Mouse (Mus musculus) lung, postnatal 0 days (tissue): Measurements from ENCODE around the gene Rpl3. TPM values are rescaled to one million over a fixed set of nuclear protein-coding genes. Genes with fewer than 3 reads are reported as not detected.

Source experiments
- ATAC-seq: fragments of 200-750 bp; cut with Nextera tagmentation; 2 replicates; pipeline ENCODE4 v1.8.0; 2017; ENCODE audit warnings: moderate library complexity
- DNase-seq: peaks from one replicate; pipeline ENCODE4 v3.0.0-alpha.2; 2016; ENCODE audit warnings: low spot score
- H3K27ac ChIP-seq: fragments of 300-500 bp; sonication (generic); 2 replicates; pipeline ENCODE4 v1.5.1; 2014; ENCODE audit warnings: antibody characterized with exemption, mild to moderate bottlenecking, low read length, mixed read lengths
- H3K27me3 ChIP-seq: fragments of 300-500 bp; sonication (generic); replicated peaks from 2 replicates; pipeline ENCODE4 v1.6.1; 2014; ENCODE audit warnings: low read length, mixed read lengths; ENCODE audit not compliant: insufficient read depth
- H3K36me3 ChIP-seq: fragments of 300-500 bp; sonication (generic); 2 replicates; pipeline ENCODE4 v1.6.1; 2014; ENCODE audit warnings: low read length, mixed read lengths; ENCODE audit not compliant: insufficient read depth
- H3K4me1 ChIP-seq: fragments of 300-500 bp; sonication (generic); 2 replicates; pipeline ENCODE4 v1.6.1; 2014; ENCODE audit warnings: antibody characterized with exemption, low read depth, low read length, mixed read lengths; ENCODE audit not compliant: insufficient read depth
- H3K4me2 ChIP-seq: fragments of 300-500 bp; sonication (generic); replicated peaks from 2 replicates; pipeline ENCODE4 v1.6.1; 2014; ENCODE audit warnings: low read depth, mild to moderate bottlenecking, low read length, moderate library complexity, mixed read lengths
- H3K4me3 ChIP-seq: fragments of 300-500 bp; sonication (generic); 2 replicates; pipeline ENCODE4 v1.5.1; 2014; ENCODE audit warnings: low read depth, low read length
- H3K9ac ChIP-seq: fragments of 300-500 bp; sonication (generic); replicated peaks from 2 replicates; pipeline ENCODE4 v1.6.1; 2014; ENCODE audit warnings: low read depth, mild to moderate bottlenecking
- H3K9me3 ChIP-seq: fragments of 300-500 bp; sonication (generic); 2 replicates; pipeline ENCODE4 v1.6.1; 2016; ENCODE audit warnings: low read length, mixed read lengths
- CTCF ChIP-seq: IDR thresholded peaks from 2 replicates; pipeline ENCODE4 v1.5.1; 2016; ENCODE audit warnings: antibody characterized with exemption, mild to moderate bottlenecking
- EP300 ChIP-seq: IDR thresholded peaks from 2 replicates; pipeline ENCODE4 v1.6.1; 2016; ENCODE audit warnings: antibody characterized with exemption, mild to moderate bottlenecking, control low read depth
- WGBS: fragments of 180-500 bp; shearing (Covaris S2); extraction: QIAGEN DNeasy Blood & Tissue Kit; methylation state at CpG from one replicate; pipeline ENCODE4 v1.1.7; 2014; 5-methylcytosine and 5-hydroxymethylcytosine counted together
- polyA plus RNA-seq: library from polyadenylated mRNA; unstranded; fragments of >200 nt; fragmentation: Nextera tagmentation; extraction: Ambion mirVana; gene quantifications from 2 replicates; pipeline ENCODE4 v1.2.1, GENCODE M21; 2015

Rpl3 gene
- polyA plus RNA-seq, 1 experiment from 2014 or later = 577 TPM

DNA sequence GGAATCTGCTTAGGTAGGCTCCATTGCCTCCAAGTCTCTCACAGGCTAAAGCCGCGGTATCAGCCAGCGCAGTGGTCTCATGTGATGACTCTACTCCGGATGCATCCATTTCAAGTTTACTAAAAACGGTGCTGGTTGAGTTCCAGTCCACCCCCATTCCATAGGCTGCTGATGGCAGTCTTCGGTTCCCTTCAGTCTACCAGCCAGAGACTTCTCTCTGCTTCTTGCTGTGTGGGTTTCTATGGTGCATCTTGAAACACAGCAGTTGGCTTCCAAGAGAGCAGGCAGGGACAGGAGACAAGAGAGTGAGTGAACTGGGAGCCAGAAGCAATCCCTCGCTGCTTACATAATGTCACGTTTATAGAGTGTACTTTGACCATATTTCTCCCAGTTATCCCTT lies 15.5 kb upstream of the Rpl3 start:
- no peaks in the 10 kb centered on the region for H3K4me1 ChIP-seq
- no peak overlapping the region for H3K4me2 ChIP-seq
- H3K27ac ChIP-seq = no peak overlapping the region
- WGBS = 92% methylated on average over 8 of the region's 8 CpGs
- DNase-seq (no peak), ATAC-seq (no peak)
- H3K9ac ChIP-seq = no peak overlapping the region
- H3K4me3 ChIP-seq = no peak overlapping the region
- no peaks in the 10 kb centered on the region for H3K9me3 ChIP-seq
- no peaks in the 10 kb centered on the region for H3K27me3 ChIP-seq
- no peak for TF ChIP-seq CTCF
- TF ChIP-seq EP300 = no peak
- no peaks in the 10 kb centered on the region for H3K36me3 ChIP-seq

- ATAC-seq (peak; percentile 57), DNase-seq (peak; percentile 33)
- Histone ChIP-seq H3K27me3 (no peaks in the 10 kb centered on the region), H3K27ac (no peak overlapping the region), H3K4me3 (no peak overlapping the region), H3K4me2 (no peak overlapping the region), H3K4me1 (no peaks in the 10 kb centered on the region), H3K9ac (no peak overlapping the region), H3K36me3 (no peaks in the 10 kb centered on the region), H3K9me3 (no peaks in the 10 kb centered on the region)
- TF ChIP-seq CTCF (peak; percentile 28; the same call in 1 of the 2 replicates), EP300 (no peak)
- 47% methylated on average over 12 of the region's 12 CpGs for WGBS
Observed at GRCm38 (mm10) chr15:80105490-80106410, 14.1 kb upstream of the Rpl3 start.

GRCm38 (mm10) chr15:80102495-80102894 lies 10.8 kb upstream of the Rpl3 start:
- Histone ChIP-seq H3K9ac (no peak overlapping the region), H3K27me3 (no peaks in the 10 kb centered on the region), H3K4me2 (no peak overlapping the region), H3K27ac (no peak overlapping the region), H3K9me3 (no peaks in the 10 kb centered on the region), H3K4me1 (0 out of 2 replicates have a peak, but pooled peaks cover 2% of the 10 kb centered on the region), H3K4me3 (no peak overlapping the region), H3K36me3 (no peaks in the 10 kb centered on the region)
- ATAC-seq (no peak), DNase-seq (no peak)
- TF ChIP-seq EP300 = no peak
- no peak for TF ChIP-seq CTCF
- WGBS = 76% methylated on average over 6 of the region's 6 CpGs

GRCm38 (mm10) chr15:80101503-80101902 lies 9.8 kb upstream of the Rpl3 start:
- no peak overlapping the region for H3K27ac ChIP-seq
- H3K27me3 ChIP-seq = no peaks in the 10 kb centered on the region
- DNase-seq (no peak), ATAC-seq (no peak)
- TF ChIP-seq EP300 = no peak
- TF ChIP-seq CTCF = no peak
- no peaks in the 10 kb centered on the region for H3K36me3 ChIP-seq
- H3K4me3 ChIP-seq = no peak overlapping the region
- no peak overlapping the region for H3K9ac ChIP-seq
- WGBS = 75% methylated on average over 6 of the region's 6 CpGs
- H3K9me3 ChIP-seq = no peaks in the 10 kb centered on the region
- H3K4me2 ChIP-seq = no peak overlapping the region
- 0 out of 2 replicates have a peak, but pooled peaks cover 2% of the 10 kb centered on the region for H3K4me1 ChIP-seq

- ATAC-seq (no peak), DNase-seq (no peak)
- Histone ChIP-seq H3K4me3 (no peak overlapping the region), H3K9ac (no peak overlapping the region), H3K4me2 (no peak overlapping the region), H3K4me1 (0 out of 2 replicates have a peak, but pooled peaks cover 2% of the 10 kb centered on the region), H3K27ac (no peak overlapping the region), H3K9me3 (no peaks in the 10 kb centered on the region), H3K27me3 (no peaks in the 10 kb centered on the region), H3K36me3 (no peaks in the 10 kb centered on the region)
- 80% methylated on average over 10 of the region's 10 CpGs for WGBS
- TF ChIP-seq CTCF (no peak), EP300 (no peak)
Observed at GRCm38 (mm10) chr15:80100871-80101270, 9.2 kb upstream of the Rpl3 start.

DNA sequence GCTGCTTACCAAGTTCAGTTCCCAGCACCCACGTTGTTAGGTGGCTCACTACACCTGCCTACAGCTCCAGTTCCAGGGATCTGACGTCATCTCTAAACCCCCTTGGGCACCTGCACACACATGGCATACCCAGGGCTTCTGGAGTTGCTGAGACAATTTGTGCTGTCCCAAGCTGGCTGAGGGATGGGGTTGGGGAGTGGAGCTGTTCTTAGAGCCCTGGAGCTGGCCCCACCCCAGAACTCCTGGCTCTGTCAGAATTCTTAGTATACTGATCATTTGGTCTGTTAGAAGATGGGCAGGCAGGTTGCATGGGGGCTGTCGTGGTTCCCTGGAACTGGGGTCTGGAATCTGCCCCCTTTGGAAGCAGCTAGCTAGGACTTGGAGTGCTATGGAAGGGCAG lies 8.5 kb upstream of the Rpl3 start:
- TF ChIP-seq EP300 (no peak), CTCF (no peak)
- Histone ChIP-seq H3K4me3 (no peak overlapping the region), H3K27ac (no peak overlapping the region), H3K9ac (no peak overlapping the region), H3K36me3 (no peaks in the 10 kb centered on the region), H3K27me3 (no peaks in the 10 kb centered on the region), H3K4me2 (no peak overlapping the region), H3K4me1 (0 out of 2 replicates have a peak, but pooled peaks cover 2% of the 10 kb centered on the region), H3K9me3 (no peaks in the 10 kb centered on the region)
- 64% methylated on average over 3 of the region's 3 CpGs for WGBS
- ATAC-seq (no peak), DNase-seq (no peak)
